Mouse (Mus musculus) liver, adult 2 months (tissue): ENCODE measurements around the gene Zfp607b. TPM values are rescaled to one million over a fixed set of nuclear protein-coding genes. Genes with fewer than 3 reads are reported as not detected.
A peak's percentile ranks its signal among the peaks of the same experiment; 100 is the strongest.

Experiments
- DNase-seq: peaks from one replicate; pipeline ENCODE4 v3.0.0-alpha.2; 2011; ENCODE audit warnings: low read depth, low spot score; ENCODE audit errors: extremely low read depth
- H3K27ac ChIP-seq: fragments of 200-500 bp; replicated peaks from 2 replicates; pipeline ENCODE4 v1.5.1; 2012; ENCODE audit warnings: low read depth, mild to moderate bottlenecking, control low read depth, inconsistent platforms, low read length; ENCODE audit not compliant: insufficient read depth
- H3K27me3 ChIP-seq: fragments of 200-500 bp; 2 replicates; pipeline ENCODE4 v1.6.1; 2012; ENCODE audit warnings: mild to moderate bottlenecking, moderate library complexity, low read length, inconsistent platforms; ENCODE audit not compliant: control insufficient read depth, insufficient read depth
- H3K36me3 ChIP-seq: fragments of 200-500 bp; 2 replicates; pipeline ENCODE4 v1.6.1; 2012; ENCODE audit warnings: low read length, inconsistent platforms; ENCODE audit not compliant: control insufficient read depth, insufficient read depth
- H3K4me1 ChIP-seq: fragments of 200-500 bp; 2 replicates; pipeline ENCODE4 v1.6.1; 2011; ENCODE audit warnings: low read length; ENCODE audit not compliant: control insufficient read depth, insufficient read depth
- H3K4me3 ChIP-seq: fragments of 200-500 bp; 2 replicates; pipeline ENCODE4 v1.5.1; 2011; ENCODE audit warnings: low read depth, mild to moderate bottlenecking, control low read depth, low read length, moderate library complexity; ENCODE audit not compliant: insufficient read depth
- H3K79me2 ChIP-seq: fragments of 200-500 bp; 2 replicates; pipeline ENCODE4 v1.6.1; 2012; ENCODE audit warnings: inconsistent platforms, mild to moderate bottlenecking, low read length, moderate library complexity; ENCODE audit not compliant: control insufficient read depth, insufficient read depth
- H3K9ac ChIP-seq: fragments of 200-500 bp; 2 replicates; pipeline ENCODE4 v1.6.1; 2012; ENCODE audit warnings: low read depth, mild to moderate bottlenecking, control low read depth, inconsistent platforms, low read length
- CTCF ChIP-seq: fragments of 200-500 bp; IDR thresholded peaks from 2 replicates; pipeline ENCODE4 v1.5.1; 2011; ENCODE audit warnings: low read depth, low read length, control low read depth
- POLR2A ChIP-seq: fragments of 200-500 bp; IDR thresholded peaks from 2 replicates; pipeline ENCODE4 v1.6.1; 2011; ENCODE audit warnings: low read length, control low read depth; ENCODE audit not compliant: insufficient read depth; ENCODE audit errors: extremely low read depth
- WGBS: fragments of 180-500 bp; shearing (Covaris S2); methylation state at CpG from one replicate; pipeline ENCODE4 v1.1.7; 2018; 5-methylcytosine and 5-hydroxymethylcytosine counted together
- polyA plus RNA-seq: library from polyadenylated mRNA; depleted of rRNA; stranded (reverse); fragments of >200 nt; gene quantifications from 2 replicates; pipeline ENCODE4 v1.2.3, GENCODE M21; 2012
- total RNA-seq: library from RNA; depleted of rRNA; stranded (reverse); fragments of >200 nt; gene quantifications from 2 replicates; pipeline ENCODE4 v1.2.3, GENCODE M21; 2014

Gene Zfp607b
- total and polyA plus RNA-seq, 2 experiments, result 0.28 to 0.40 TPM

DNA sequence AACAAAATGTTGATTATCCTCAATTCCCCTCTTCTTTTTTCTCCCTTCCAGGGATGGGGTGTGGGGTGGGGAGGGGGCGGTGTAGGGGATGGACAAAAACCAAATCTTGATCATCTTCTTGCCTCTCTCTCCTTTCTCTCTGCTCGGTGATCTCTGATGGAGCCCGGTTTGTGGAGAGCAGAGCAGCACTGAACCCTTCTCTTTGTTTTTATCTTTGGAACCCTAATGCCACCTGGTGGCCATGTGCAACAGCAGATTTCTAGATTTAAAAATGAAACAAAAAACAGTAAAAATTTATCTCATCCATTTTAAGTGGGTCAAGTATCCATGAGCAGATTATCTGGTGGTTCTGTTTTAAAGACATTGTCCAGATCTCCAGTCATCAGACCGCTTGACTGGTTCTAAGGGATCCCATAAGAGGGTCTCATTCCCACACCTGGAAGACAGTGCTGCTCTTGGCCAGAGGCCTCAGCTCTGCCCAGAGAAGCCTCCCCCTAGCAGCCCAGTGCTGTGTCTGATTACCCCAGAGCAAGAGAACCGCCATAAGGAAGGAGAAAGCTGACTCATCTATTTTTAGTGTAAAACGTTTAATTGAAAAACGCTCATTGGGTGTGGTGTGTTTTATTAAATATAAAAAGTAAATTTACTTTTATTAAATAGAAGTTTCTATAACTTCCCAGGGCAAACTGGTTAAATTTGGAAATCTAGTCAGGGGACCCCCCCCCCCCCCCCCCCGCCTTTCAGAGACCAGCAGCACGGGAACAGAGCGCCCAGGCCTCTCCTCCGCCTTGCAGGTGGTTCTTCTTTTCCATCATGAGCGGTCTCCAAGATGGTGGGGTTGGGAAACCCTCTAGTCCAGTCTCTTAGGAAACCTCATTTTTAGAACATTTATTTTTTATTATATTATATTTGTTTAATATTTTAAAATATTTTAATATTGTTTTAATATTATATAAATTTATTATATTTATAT is 36.7 kb downstream of the Zfp607b start:
- Histone ChIP-seq H3K79me2 (no peaks in the 10 kb centered on the region), H3K4me1 (no peaks in the 10 kb centered on the region), H3K36me3 (no peaks in the 10 kb centered on the region), H3K27me3 (no peaks in the 10 kb centered on the region), H3K9ac (no peak overlapping the region), H3K4me3 (no peak overlapping the region), H3K27ac (no peak overlapping the region)
- peak; percentile 33 for DNase-seq
- no peak for TF ChIP-seq POLR2A
- TF ChIP-seq CTCF, result peak; percentile 51
- WGBS, result 49% methylated on average over 12 of the region's 12 CpGs

DNA sequence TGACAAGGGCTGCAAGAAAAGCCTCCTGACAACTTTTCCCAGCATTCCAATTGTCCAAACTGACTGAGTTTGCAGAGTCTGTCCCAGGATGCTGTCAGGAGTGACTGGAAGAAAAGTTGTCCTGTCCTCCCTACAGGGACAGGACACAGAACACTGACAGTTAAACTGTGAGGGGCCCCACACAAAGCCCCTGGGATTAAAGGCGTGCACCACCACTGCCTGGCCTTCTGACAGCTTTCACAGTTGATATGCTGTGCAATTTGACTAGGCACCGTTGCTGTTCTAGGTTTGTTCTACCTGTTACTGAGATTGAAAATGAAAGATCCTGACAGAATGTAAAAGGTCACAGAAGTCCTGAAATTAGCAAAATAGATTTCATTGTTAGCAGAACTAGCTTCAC is 38.3 kb downstream of the Zfp607b start:
- TF ChIP-seq POLR2A (no peak), CTCF (no peak)
- WGBS, result 64% methylated on average over 2 of the region's 2 CpGs
- H3K27me3 ChIP-seq, result no peaks in the 10 kb centered on the region
- no peaks in the 10 kb centered on the region for H3K36me3 ChIP-seq
- DNase-seq, result no peak
- no peak overlapping the region for H3K27ac ChIP-seq
- no peak overlapping the region for H3K4me3 ChIP-seq
- H3K4me1 ChIP-seq, result peaks cover 3% of the 10 kb centered on the region; the same call in 1 of the 2 replicates
- H3K79me2 ChIP-seq, result peaks cover 6% of the 10 kb centered on the region; the same call in 1 of the 2 replicates
- H3K9ac ChIP-seq, result no peak overlapping the region

DNA sequence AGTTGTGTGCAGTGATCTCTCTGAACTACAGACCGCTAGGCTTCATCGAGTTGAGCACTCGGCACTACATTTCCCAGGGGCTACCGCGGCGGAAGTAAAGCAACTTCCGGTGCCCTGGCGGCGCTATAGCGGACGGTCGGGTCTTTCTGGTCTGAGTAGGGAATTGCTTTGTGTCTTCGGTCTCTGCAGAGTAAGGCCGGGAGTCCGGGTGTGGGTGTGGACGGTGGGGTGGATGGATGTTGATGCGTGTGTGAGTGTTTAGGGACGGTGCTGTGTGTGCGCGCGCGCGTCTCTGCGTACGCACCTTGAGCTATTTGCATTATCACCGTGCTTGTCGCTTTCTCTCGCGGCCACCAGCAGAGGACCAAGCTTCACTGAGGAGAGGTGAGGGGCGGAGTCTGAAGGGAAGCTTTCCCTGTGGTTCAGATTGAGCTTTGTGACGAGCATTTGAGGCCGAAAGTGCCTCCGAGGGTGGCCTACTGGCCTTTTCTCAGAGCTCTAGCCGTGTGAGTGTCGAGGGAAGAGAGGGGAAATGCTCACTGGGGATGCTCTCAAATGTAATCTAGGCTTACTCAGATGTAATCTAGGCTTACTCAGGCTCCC is 42.2 kb downstream of the Zfp607b start, which contains the start of gene Zfp60:
Gene Zfp60 (plus strand): TSS at position 109 of the 603 bp plus-strand sequence.
- H3K27me3 ChIP-seq, result no peaks in the 10 kb centered on the region
- H3K79me2 ChIP-seq, result peaks cover 25% of the 10 kb centered on the region; the same call in 1 of the 2 replicates
- WGBS, result under 1% methylated on average over 35 of the region's 35 CpGs
- peak within 1 kb of the TSS; percentile 77 for H3K4me3 ChIP-seq
- DNase-seq, result peak; percentile 84
- peak within 1 kb of the TSS; percentile 82 for H3K9ac ChIP-seq
- H3K36me3 ChIP-seq, result no peaks in the 10 kb centered on the region
- H3K4me1 ChIP-seq, result peaks cover 3% of the 10 kb centered on the region; the same call in 1 of the 2 replicates
- peak; percentile 47 for TF ChIP-seq CTCF
- TF ChIP-seq POLR2A, result peak; percentile 76; the same call in 1 of the 2 replicates
- peak within 1 kb of the TSS; percentile 59 for H3K27ac ChIP-seq

DNA sequence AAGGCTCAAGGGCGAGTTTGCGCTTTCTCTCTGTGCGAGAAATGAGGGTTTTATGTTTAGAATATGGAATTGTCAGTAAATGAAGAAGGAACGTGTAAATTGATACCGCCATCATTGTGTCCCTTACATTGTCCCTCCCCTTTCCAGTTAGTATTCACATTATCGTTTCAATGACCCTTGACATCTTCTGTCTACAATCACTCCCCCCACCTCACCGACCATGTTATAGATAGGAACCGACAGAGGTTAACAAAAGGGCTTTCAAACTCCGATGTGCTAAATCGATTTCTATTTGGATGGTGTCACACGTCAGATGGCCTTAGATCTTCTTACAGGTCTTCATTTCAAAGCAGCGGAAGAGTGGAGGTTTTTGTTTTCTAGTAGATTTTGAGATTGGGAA is 42.8 kb downstream of the Zfp607b start:
- H3K4me1 ChIP-seq, result peaks cover 3% of the 10 kb centered on the region; the same call in 1 of the 2 replicates
- peak; percentile 26 for DNase-seq
- peaks cover 25% of the 10 kb centered on the region; the same call in 1 of the 2 replicates for H3K79me2 ChIP-seq
- peak overlapping the region; percentile 77 for H3K4me3 ChIP-seq
- H3K36me3 ChIP-seq, result no peaks in the 10 kb centered on the region
- H3K9ac ChIP-seq, result peak overlapping the region; percentile 82
- H3K27me3 ChIP-seq, result no peaks in the 10 kb centered on the region
- peak overlapping the region; percentile 59 for H3K27ac ChIP-seq
- 4% methylated on average over 12 of the region's 12 CpGs for WGBS
- no peak for TF ChIP-seq POLR2A
- no peak for TF ChIP-seq CTCF

DNA sequence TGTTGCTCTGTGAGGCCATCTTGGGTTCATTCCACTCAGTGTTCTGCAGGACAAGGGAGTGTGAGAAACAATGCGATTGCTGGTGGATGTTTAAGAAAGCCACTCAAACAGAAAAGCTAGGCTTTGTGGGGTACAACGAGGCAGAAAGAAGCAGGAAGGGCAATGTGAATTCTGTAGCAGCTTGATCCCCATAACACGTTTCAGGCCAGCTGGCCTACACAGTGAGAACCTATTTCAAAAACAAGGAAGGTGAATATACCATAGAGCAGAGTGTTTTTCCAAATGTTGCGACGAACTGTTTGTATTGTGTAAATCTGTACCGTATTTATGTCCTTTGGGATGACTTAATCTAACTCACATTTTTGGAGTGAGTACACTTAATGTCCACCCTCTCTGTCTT is 43.4 kb downstream of the Zfp607b start:
- DNase-seq, result no peak
- H3K36me3 ChIP-seq, result no peaks in the 10 kb centered on the region
- TF ChIP-seq CTCF (no peak), POLR2A (no peak)
- peaks cover 25% of the 10 kb centered on the region; the same call in 1 of the 2 replicates for H3K79me2 ChIP-seq
- H3K4me1 ChIP-seq, result peaks cover 3% of the 10 kb centered on the region; the same call in 1 of the 2 replicates
- H3K27me3 ChIP-seq, result no peaks in the 10 kb centered on the region
- 86% methylated on average over 6 of the region's 6 CpGs for WGBS
- H3K9ac ChIP-seq, result no peak overlapping the region
- no peak overlapping the region for H3K27ac ChIP-seq
- H3K4me3 ChIP-seq, result no peak overlapping the region
